Mouse (Mus musculus) heart, postnatal 4 days (tissue): ENCODE results near the gene Zfp101. TPM values are rescaled to one million over a fixed set of nuclear protein-coding genes. Genes with fewer than 3 reads are reported as not detected.

Source experiments
- DNase-seq: peaks from one replicate; pipeline ENCODE4 v3.0.0; 2021
- total RNA-seq, 2 experiments: library from RNA; stranded (reverse); gene quantifications; 2 replicates each; pipeline ENCODE4 v1.2.3; 2021

Gene Zfp101
- 1 to 10 TPM; 7.2 to 9.7 TPM for total RNA-seq

DNA sequence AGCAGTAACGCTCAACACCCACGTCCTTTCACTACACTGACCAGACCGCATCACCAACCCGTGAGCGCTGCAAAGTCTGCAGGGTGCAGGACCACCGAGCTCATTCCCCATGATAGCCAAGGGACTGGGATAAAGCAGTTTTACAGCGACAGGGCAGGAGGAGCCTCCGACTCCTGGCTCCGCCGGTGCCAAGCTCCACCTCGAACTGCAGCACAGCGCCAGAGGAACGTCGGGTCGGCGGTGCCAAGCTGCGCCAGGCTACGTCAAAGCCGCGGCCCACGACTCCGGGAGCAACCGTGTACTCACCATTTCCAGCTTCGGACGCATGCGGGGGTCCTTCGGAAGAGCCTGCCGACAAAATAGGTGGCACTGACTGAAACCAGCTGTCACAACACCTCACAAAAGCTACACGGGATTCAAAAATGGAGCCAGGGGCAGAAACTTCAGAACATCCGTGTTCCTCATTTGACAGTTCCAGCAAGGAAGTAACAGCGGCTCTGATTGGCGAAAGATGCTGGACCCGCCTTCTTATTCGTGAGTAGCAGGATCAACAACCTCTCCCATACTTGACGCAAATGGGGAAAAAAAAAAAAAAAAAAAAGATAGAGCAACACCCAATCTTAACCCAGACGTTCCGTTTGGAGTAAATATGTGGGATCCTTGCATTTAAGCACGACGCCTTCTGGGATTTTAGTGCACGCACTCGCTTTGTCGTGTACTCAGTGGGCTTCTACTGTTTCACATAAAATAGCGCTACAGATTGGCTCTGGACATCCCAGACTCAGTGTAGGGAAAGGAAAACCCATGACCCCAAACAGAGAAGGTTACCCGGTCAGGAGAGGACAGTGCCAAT lies at the start of gene Zfp101:
Gene Zfp101, minus strand, starts transcription at position 460 of the 853 bp plus-strand sequence.
- peak; percentile 90 for DNase-seq

DNA sequence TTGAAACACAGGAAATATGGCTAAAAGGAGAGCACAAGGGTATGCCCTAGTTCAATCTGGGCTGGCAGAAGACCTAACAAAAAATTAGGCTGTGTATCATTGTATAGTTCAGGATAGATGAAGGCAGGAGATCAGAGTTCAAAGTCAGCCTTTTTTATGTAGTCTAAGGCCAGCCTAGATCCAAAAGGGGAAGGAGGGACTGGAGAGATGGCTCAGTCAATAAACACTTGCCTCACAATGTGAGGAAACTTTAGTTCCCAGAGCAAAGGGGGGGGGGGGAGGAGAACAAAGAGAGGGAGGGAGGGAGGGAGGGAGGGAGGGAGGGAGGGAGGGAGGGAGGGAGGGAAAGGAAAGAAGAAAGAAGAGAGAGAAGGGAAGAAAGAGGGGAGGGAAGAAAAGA lies 46.7 kb upstream of the Zfp101 start:
- DNase-seq = no peak

DNA sequence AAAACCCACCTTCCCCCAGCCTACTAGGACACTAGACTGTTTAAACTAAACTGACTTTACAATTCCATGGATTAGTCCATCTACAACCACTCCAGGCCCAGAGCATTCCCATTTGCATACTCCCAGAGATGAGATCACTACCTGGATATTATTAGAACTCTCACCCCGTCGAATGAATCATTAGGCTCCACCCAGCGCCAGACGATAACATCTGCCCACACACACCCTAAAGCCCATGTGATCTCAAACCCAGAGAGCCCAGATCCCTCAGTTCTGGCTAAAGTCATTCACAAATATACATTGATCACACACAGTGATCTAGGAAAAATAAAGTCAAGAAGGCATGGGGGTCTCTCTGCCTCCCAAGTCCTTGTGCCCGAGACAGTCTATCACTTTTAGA lies 45.5 kb upstream of the Zfp101 start:
- no peak for DNase-seq

GRCm38 (mm10) chr17:33439148-33439547 lies 44.7 kb upstream of the Zfp101 start:
- peak; percentile 87 for DNase-seq

GRCm38 (mm10) chr17:33432019-33432946 lies 37.8 kb upstream of the Zfp101 start, which contains the start of gene Actl9:
Gene Actl9, plus strand, starts transcription at chr17:33432896.
- DNase-seq = no peak

DNA sequence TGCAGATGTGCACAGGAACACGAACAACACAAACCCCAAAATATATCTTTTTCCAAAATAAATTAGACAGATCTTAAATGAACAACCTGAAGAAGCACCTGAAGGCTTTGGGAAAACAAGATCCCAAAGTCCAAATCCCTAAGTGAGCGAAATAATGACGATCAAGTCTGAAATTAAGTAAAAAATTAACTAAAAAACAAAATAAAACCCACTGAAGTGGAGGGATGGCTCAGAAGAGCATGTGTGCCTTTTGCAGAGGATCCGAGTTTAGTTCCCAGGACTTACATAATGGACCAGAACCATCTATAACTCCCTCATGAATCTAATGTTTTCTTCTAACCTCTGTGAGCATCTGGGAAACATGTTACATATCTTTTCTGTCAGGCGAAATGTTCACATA lies 2.2 kb downstream of the Zfp101 start:
- DNase-seq = no peak

GRCm38 (mm10) chr17:33385705-33386104 lies 8.7 kb downstream of the Zfp101 start:
- DNase-seq = no peak

- DNase-seq = no peak
Measured at GRCm38 (mm10) chr17:33372795-33373194, 21.6 kb downstream of the Zfp101 start.

DNA sequence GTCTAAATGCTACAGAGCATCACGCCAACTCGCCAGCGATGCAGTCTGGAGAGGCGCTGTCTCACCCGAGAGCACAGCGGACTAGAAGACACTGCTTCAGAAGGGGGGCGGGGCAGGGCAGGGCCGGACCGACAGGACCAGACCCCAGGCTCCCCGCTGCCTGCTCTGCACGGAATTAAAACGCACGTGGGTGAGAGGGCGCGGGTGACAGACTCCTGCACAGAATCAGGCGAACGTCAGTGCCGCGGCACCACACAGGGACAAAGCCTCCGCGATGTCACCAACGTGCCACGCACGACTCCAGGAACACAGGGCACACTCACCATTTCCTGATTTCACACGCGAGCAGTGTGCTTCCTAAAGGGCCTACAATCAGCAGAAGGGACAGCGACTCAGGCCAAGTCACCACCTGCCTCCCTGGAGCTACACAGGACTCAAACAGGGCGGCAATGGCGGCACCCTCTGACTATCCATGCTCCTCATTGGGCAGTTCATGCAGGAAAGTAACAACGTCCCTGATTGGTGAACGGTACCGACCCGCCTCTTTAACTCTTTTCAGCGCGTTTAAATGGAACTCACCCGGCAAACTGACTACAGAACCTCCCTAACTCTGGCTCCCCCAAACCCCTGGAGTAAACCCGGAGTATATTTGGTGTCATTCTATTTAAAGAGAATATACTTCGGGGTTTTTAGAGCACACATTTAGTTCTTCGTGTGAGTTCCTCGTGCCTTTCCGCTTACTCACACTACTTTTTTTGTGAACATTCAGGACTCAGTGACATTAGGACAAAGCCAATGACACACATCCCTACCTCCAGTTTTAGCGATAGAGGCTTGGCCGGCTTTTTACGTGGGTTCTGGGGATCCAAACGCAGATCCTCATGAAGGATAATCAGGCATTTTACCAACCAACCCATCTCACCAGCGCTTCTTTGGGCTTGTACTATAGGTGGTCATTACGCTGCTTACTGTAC lies 35.7 kb downstream of the Zfp101 start, which contains the start of gene Zfp81:
Gene Zfp81, minus strand, starts transcription at position 468 of the 974 bp plus-strand sequence.
- peak; percentile 86 for DNase-seq

DNA sequence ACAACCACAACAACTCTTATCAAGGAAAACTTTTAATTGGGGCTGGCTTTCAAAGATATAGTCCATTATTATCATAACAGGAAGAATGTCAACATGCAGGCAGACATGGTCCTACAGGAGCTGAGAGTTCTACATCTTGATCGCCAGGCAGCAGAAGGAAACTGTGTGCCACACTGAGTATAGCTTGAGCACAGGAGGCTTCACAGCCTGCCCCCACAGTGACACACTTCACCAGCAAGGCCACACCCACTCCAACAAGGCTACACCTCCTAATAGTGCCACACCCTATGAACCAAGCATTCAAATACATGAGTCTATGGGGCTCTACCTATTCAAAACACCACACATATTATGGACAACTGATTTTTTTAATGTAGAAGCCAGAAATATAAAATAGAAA lies 41.5 kb downstream of the Zfp101 start:
- DNase-seq = no peak

Other genes starting within 250 kb of the Zfp101 start
- not detected for gene Olfr55, start 226.2 kb downstream of the Zfp101 start, total RNA-seq
- not detected for gene Olfr239, start 203.3 kb downstream of the Zfp101 start, total RNA-seq
- gene Olfr1564, start 173.0 kb downstream of the Zfp101 start, total RNA-seq = under 1 TPM; 0.19 to 0.29 TPM
- 10 to 100 TPM; 10.5 to 11.4 TPM for gene Zfp955a, start 139.5 kb downstream of the Zfp101 start, total RNA-seq
- gene Olfr63, start 130.0 kb downstream of the Zfp101 start, total RNA-seq = under 1 TPM in 1 of 2 experiments, not detected in 1; 0.07 TPM
- 10 to 100 TPM; 10.6 to 11.9 TPM for gene Zfp955b, start 105.1 kb downstream of the Zfp101 start, total RNA-seq
- gene Zfp81, start 35.8 kb downstream of the Zfp101 start, total RNA-seq = 10 to 100 TPM; 11.3 to 12.7 TPM
- not detected for gene Actl9, start 38.3 kb upstream of the Zfp101 start, total RNA-seq
- gene Adamts10, start 129.6 kb upstream of the Zfp101 start, total RNA-seq = 10 to 100 TPM; 35.3 to 36.1 TPM
- gene Myo1f, start 161.1 kb upstream of the Zfp101 start, total RNA-seq = 1 to 10 TPM; 1.2 to 2.3 TPM
- 10 to 100 TPM; 25.4 to 27.5 TPM for gene Zfp414, start 234.4 kb upstream of the Zfp101 start, total RNA-seq
- not detected for gene Pram1, start 243.4 kb upstream of the Zfp101 start, total RNA-seq